Mouse (Mus musculus) adrenal gland, postnatal 0 days (tissue): Measurements from ENCODE around the gene Dync1i2. TPM values are rescaled to one million over a fixed set of nuclear protein-coding genes. Genes with fewer than 3 reads are reported as not detected.

ENCODE experiments used
- polyA plus RNA-seq: library from polyadenylated mRNA; unstranded; fragments of >200 nt; fragmentation: Nextera tagmentation; extraction: Ambion mirVana; gene quantifications from 2 replicates; pipeline ENCODE4 v1.2.1, GENCODE M21; 2015

Gene Dync1i2
- 64.3 and 66.6 TPM in 2 replicates for polyA plus RNA-seq

DNA sequence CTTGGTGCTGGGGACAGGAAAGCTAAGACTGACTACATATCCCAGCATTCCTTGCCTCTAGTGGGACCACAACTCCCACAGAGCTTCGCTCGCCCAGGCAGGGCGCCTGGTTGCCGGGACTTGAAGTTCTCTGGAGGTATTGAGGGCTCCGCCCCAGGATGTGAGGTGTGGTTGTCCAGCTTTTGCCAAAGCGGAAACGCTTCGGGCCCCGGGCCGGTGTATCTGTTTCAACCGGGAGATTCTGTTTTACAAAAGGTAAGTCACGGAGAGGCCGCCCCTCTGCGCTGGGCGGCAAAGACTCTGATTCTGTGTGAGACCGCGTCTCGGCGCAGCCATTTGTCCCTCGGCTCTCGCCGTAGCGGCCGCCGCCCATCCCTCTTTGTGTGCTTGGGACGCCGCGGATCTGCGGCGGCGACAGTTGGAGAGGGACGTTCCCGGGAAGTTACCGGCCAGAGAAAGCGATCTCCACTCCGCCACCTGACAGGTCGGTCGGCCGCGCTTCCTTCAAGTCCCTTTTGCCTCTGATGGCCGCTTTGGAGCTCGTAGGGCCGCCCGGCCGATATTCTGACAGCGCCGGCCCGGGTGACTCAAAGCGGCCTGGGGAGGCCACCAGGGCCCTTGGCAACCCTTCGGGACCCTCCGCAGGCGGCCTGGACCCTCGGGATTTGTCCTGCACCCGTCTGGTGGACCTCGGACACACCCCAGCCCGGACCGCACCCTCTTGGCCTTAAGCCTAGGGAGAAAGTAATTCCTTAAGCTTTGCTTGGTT lies at the start of gene Dync1i2:
TSS of gene Dync1i2 (plus strand) at position 116 of the 769 bp plus-strand sequence.

Other genes starting within 250 kb of the Dync1i2 start
- gene Dcaf17, start 156.4 kb upstream of the Dync1i2 start, polyA plus RNA-seq: 17.4 and 30.2 TPM in 2 replicates
- gene Mettl8, start 156.1 kb upstream of the Dync1i2 start, polyA plus RNA-seq: 11.2 and 21.7 TPM in 2 replicates
- 1.6 and 2.7 TPM in 2 replicates for gene Cybrd1, start 93.8 kb upstream of the Dync1i2 start, polyA plus RNA-seq
- gene Slc25a12, start 156.0 kb downstream of the Dync1i2 start, polyA plus RNA-seq: 47.7 and 52.7 TPM in 2 replicates
- 105 and 118 TPM in 2 replicates for gene Hat1, start 177.3 kb downstream of the Dync1i2 start, polyA plus RNA-seq
- 24.3 and 35.8 TPM in 2 replicates for gene Metap1d, start 241.6 kb downstream of the Dync1i2 start, polyA plus RNA-seq